Comparison of ENCODE assay signal across 9 mouse cellular contexts in the genomic region with DNA sequence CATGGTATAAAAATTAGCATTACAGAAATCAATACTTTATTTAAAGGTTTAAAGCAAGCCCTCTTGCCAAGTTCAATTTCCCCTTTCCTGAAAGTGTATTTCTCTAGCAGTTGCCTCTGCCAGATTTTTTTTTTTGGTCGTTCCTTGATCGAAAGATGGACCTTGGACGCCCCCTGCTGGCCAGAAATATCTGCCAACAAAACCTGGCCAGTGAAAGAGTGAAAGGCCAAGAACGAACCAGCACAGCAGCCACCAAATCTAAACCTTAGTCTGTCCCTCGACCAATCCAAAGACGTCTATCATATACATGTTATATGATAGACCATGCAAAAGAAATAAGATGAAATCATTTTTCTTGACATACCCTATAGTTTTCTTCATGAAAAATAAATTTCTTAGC. TPM values are rescaled to one million over a fixed set of nuclear protein-coding genes. Genes with fewer than 3 reads are reported as not detected.
DNase-seq lines count a peak whose midpoint lies in the region; ATAC-seq lines count a peak whose summit lies in the region.
"Had no signal": no experiment of that assay in that cellular context is flagged by ENCODE, and none has a peak within 500 bp of the region (broad histone marks: within the 10 kb centered on the region; RNA-seq: fewer than 3 reads in every experiment).

No protein-coding gene starts in this region.

- no peak overlapping the region for H3K4me3 ChIP-seq in kidney, embryonic 14.5 days (ENCODE audit: low read length)
- no peak overlapping the region for H3K4me3 ChIP-seq in forebrain, embryonic 15.5 days
- H3K4me3 ChIP-seq in hindbrain, embryonic 16.5 days (ENCODE audit: low read length): no peak overlapping the region

- intact Hi-C loops in left cerebral cortex, postnatal 36 days (cut with DNase I): loop anchor here (10.0 kb wide), 1 partner anchor 615 kb away; no protein-coding TSS in a partner anchor

- no peak overlapping the region for H3K4me2 ChIP-seq in kidney, embryonic 14.5 days (replicated peaks; ENCODE audit: low read depth, low read length)
- H3K4me2 ChIP-seq in forebrain, embryonic 15.5 days (replicated peaks): no peak overlapping the region
- no peak overlapping the region for H3K4me2 ChIP-seq in hindbrain, embryonic 16.5 days (ENCODE audit: low read length)

- no peaks in the 10 kb centered on the region for H3K36me3 ChIP-seq in kidney, embryonic 14.5 days (ENCODE audit: control insufficient read depth, insufficient read depth, low read length)
- no peaks in the 10 kb centered on the region for H3K36me3 ChIP-seq in forebrain, embryonic 15.5 days
- no peaks in the 10 kb centered on the region for H3K36me3 ChIP-seq in hindbrain, embryonic 16.5 days (ENCODE audit: control insufficient read depth, insufficient read depth, low read length)

- WGBS in kidney, embryonic 14.5 days: 5% methylated on average over 6 of the region's 6 CpGs
- WGBS in forebrain, embryonic 15.5 days: 4% methylated on average over 6 of the region's 6 CpGs
- WGBS in hindbrain, embryonic 16.5 days: 11% methylated on average over 6 of the region's 6 CpGs

- H3K27me3 ChIP-seq in kidney, embryonic 14.5 days (ENCODE audit: control insufficient read depth, insufficient read depth, low read length): no peaks in the 10 kb centered on the region
- no peaks in the 10 kb centered on the region for H3K27me3 ChIP-seq in forebrain, embryonic 15.5 days
- H3K27me3 ChIP-seq in hindbrain, embryonic 16.5 days (replicated peaks; ENCODE audit: control insufficient read depth, insufficient read depth, low read length): no peaks in the 10 kb centered on the region

- H3K27ac ChIP-seq in kidney, embryonic 14.5 days (ENCODE audit: low read depth, low read length): no peak overlapping the region
- no peak overlapping the region for H3K27ac ChIP-seq in forebrain, embryonic 15.5 days (replicated peaks)
- no peak overlapping the region for H3K27ac ChIP-seq in hindbrain, embryonic 16.5 days (ENCODE audit: low read depth, low read length)

- H3K9ac ChIP-seq in kidney, embryonic 14.5 days (ENCODE audit: low read depth, low read length): no peak overlapping the region
- no peak overlapping the region for H3K9ac ChIP-seq in forebrain, embryonic 15.5 days (replicated peaks)
- no peak overlapping the region for H3K9ac ChIP-seq in hindbrain, embryonic 16.5 days (ENCODE audit: low read depth, low read length)

- no peaks in the 10 kb centered on the region for H3K4me1 ChIP-seq in kidney, embryonic 14.5 days (ENCODE audit: control insufficient read depth, insufficient read depth, low read length)
- H3K4me1 ChIP-seq in forebrain, embryonic 15.5 days: no peaks in the 10 kb centered on the region
- H3K4me1 ChIP-seq in hindbrain, embryonic 16.5 days (ENCODE audit: control insufficient read depth, insufficient read depth, low read depth, low read length): no peaks in the 10 kb centered on the region

- DNase-seq in kidney, adult 11 months: peak; percentile 11
- peak; percentile 26 for DNase-seq in c-Kit-positive CD71-positive TER-119-positive erythroid progenitor cells, embryonic 14.5 days (ENCODE audit: low spot score)
- peak; percentile 63 to 64 for DNase-seq in left cerebral cortex, postnatal 36 days (ENCODE audit: low spot score in 2 of 2)
- DNase-seq in naive thymus-derived CD4-positive, alpha-beta T cell, adult 2 months (ENCODE audit: low read depth): peak; percentile 14
- peak; percentile 6 to 12 for DNase-seq in thymus, adult 18-20 months

- H3K9me3 ChIP-seq in kidney, embryonic 14.5 days (ENCODE audit: control insufficient read depth, low read length): no peaks in the 10 kb centered on the region
- no peaks in the 10 kb centered on the region for H3K9me3 ChIP-seq in forebrain, embryonic 15.5 days
- no peaks in the 10 kb centered on the region for H3K9me3 ChIP-seq in hindbrain, embryonic 16.5 days (ENCODE audit: control insufficient read depth, low read length)

- ATAC-seq in kidney, embryonic 14.5 days (ENCODE audit: low FRiP score, low TSS enrichment): no peak
- peak; percentile 59; the same call in 1 of the 2 replicates for ATAC-seq in forebrain, embryonic 15.5 days (replicated peaks)
- ATAC-seq in hindbrain, embryonic 16.5 days: peak; percentile 45; the same call in 1 of the 2 replicates

RNA-seq across cellular contexts. Expression of gene Amtn, which starts 23.9 kb away (rescaled TPM):
- polyA plus RNA-seq in kidney, embryonic 14.5 days (2014; fragmentation: Nextera tagmentation; extraction: Ambion mirVana): not detected in 2 replicates
- not detected in 2 replicates for polyA plus RNA-seq in forebrain, embryonic 15.5 days (2015; fragmentation: Nextera tagmentation; extraction: Ambion mirVana)
- not detected in 2 replicates for polyA plus RNA-seq in hindbrain, embryonic 16.5 days (2015; fragmentation: Nextera tagmentation; extraction: Ambion mirVana)
- total RNA-seq in left cerebral cortex, postnatal 36 days (2021): not detected
- total RNA-seq: neutrophil, adult 5-6 weeks had no signal

RNA-seq across cellular contexts. Expression of gene Ambn, which starts 55.9 kb away (rescaled TPM):
- polyA plus RNA-seq in kidney, embryonic 14.5 days (2014; fragmentation: Nextera tagmentation; extraction: Ambion mirVana): not detected in 2 replicates
- 0.09 TPM in 1 of 2 replicates, not detected in the other for polyA plus RNA-seq in forebrain, embryonic 15.5 days (2015; fragmentation: Nextera tagmentation; extraction: Ambion mirVana)
- not detected in 2 replicates for polyA plus RNA-seq in hindbrain, embryonic 16.5 days (2015; fragmentation: Nextera tagmentation; extraction: Ambion mirVana)
- not detected for total RNA-seq in left cerebral cortex, postnatal 36 days (2021)
- total RNA-seq: neutrophil, adult 5-6 weeks had no signal

Comparison
In these comparisons a context has a peak if more than half of its experiments do, and no peak if none do; other contexts are left out.
1. DNase-seq: peak in every context shown above with its lines; median percentile 64 in left cerebral cortex, postnatal 36 days; 26 in c-Kit-positive CD71-positive TER-119-positive erythroid progenitor cells, embryonic 14.5 days; 14 in naive thymus-derived CD4-positive, alpha-beta T cell, adult 2 months; 11 in kidney, adult 11 months; 9 in thymus, adult 18-20 months.